Mouse (Mus musculus) cortical plate, adult 2 months (tissue): ENCODE results near the gene Zfp708.

Source experiments
- CTCF ChIP-seq: fragments of 200-500 bp; IDR thresholded peaks from 2 replicates; pipeline ENCODE4 v1.5.1; 2011; ENCODE audit warnings: mild to moderate bottlenecking, control low read depth, low read length; ENCODE audit not compliant: insufficient read depth; ENCODE audit errors: extremely low read depth
- POLR2A ChIP-seq: fragments of 200-500 bp; IDR thresholded peaks from 2 replicates; pipeline ENCODE4 v1.6.1; 2011; ENCODE audit warnings: mild to moderate bottlenecking, low read length, control low read depth; ENCODE audit not compliant: insufficient read depth; ENCODE audit errors: extremely low read depth

- TF ChIP-seq CTCF (no peak), POLR2A (no peak)
These were observed 14.3 kb upstream of the Zfp708 start for GRCm38 (mm10) chr13:67112096-67112495.
